7 mouse cellular contexts compared by ENCODE assay signal in the genomic region with DNA sequence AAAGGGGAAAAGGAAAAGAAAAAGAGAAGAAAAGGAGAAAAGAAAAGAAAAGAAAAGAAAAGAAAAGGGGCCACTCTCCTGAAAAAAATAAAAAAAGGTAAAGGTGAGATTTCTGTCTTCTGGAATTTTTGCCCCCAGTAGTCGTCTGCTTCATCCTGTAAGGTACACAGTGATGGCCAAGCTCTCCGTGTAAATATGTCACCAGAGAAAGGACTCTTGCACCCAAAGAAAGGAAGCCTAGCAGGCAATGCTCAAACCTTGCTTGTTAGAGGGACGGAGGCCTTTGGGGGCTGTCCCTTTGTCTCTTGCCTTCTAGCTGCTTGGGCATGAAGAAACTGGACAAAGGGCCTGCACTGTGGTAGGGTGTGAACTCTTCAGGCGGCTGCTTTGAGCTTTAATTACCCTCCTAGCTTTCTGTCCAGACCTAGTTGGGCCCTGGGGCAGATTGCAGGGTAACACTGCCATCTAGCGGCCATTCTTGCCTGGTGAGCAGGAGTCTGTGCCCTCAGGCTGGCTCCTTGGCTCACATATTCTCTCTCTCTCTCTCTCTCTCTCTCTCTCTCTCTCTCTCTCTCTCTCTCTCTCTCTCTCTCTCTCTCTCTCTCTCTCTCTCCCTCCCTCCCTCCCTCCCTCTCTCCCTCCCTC.
A peak's percentile ranks its signal among the peaks of the same experiment; 100 is the strongest.
DNase-seq lines count a peak whose midpoint lies in the region; ATAC-seq lines count a peak whose summit lies in the region.

No protein-coding gene starts in this region.

- H3K9me3 ChIP-seq in embryonic facial prominence, embryonic 10.5 days, result no peaks in the 10 kb centered on the region
- no peaks in the 10 kb centered on the region for H3K9me3 ChIP-seq in limb, embryonic 11.5 days (ENCODE audit: control insufficient read depth, low read length)
- H3K9me3 ChIP-seq in midbrain, embryonic 16.5 days (replicated peaks; ENCODE audit: control insufficient read depth, low read length, poor library complexity, severe bottlenecking), result no peaks in the 10 kb centered on the region

- H3K4me3 ChIP-seq in embryonic facial prominence, embryonic 10.5 days, result no peak overlapping the region
- no peak overlapping the region for H3K4me3 ChIP-seq in limb, embryonic 11.5 days (ENCODE audit: low read depth, low read length)
- no peak overlapping the region for H3K4me3 ChIP-seq in midbrain, embryonic 16.5 days (ENCODE audit: low read depth, low read length)

- ATAC-seq in limb, embryonic 11.5 days (ENCODE audit: insufficient number of reproducible peaks, low FRiP score, low TSS enrichment, low read depth), result peak; percentile 94
- ATAC-seq in midbrain, embryonic 16.5 days, result peak; percentile 97

- DNase-seq in adrenal gland, postnatal 14 days, result peak; percentile 90
- peak; percentile 91 for DNase-seq in embryonic facial prominence, embryonic 10.5 days (ENCODE audit: low spot score)
- DNase-seq in heart, adult 18-20 months, result peak; percentile 72 to 89
- peak; percentile 82 for DNase-seq in kidney, adult 18-20 months
- peak; percentile 96 for DNase-seq in limb, embryonic 11.5 days (ENCODE audit: low spot score)
- DNase-seq in spleen, postnatal 10 days (ENCODE audit: low spot score in 2 of 2), result peak; percentile 54 to 83

- H3K4me1 ChIP-seq in embryonic facial prominence, embryonic 10.5 days, result peaks cover 15% of the 10 kb centered on the region
- no peaks in the 10 kb centered on the region for H3K4me1 ChIP-seq in limb, embryonic 11.5 days (ENCODE audit: control insufficient read depth, insufficient read depth, low read length)
- peaks cover 7% of the 10 kb centered on the region; the same call in 1 of the 2 replicates for H3K4me1 ChIP-seq in midbrain, embryonic 16.5 days (ENCODE audit: control insufficient read depth, insufficient read depth, low read length)

- no peak overlapping the region for H3K9ac ChIP-seq in limb, embryonic 11.5 days (ENCODE audit: low read length)
- peak overlapping the region; percentile 8; the same call in 1 of the 2 replicates for H3K9ac ChIP-seq in midbrain, embryonic 16.5 days (ENCODE audit: low read depth, low read length)

- WGBS in embryonic facial prominence, embryonic 10.5 days, result 5% methylated on average over 5 of the region's 5 CpGs
- WGBS in limb, embryonic 11.5 days, result 11% methylated on average over 5 of the region's 5 CpGs
- WGBS in midbrain, embryonic 16.5 days, result 1% methylated on average over 5 of the region's 5 CpGs

- H3K36me3 ChIP-seq in embryonic facial prominence, embryonic 10.5 days (replicated peaks), result no peaks in the 10 kb centered on the region
- no peaks in the 10 kb centered on the region for H3K36me3 ChIP-seq in limb, embryonic 11.5 days (ENCODE audit: control insufficient read depth, insufficient read depth, low read length)
- no peaks in the 10 kb centered on the region for H3K36me3 ChIP-seq in midbrain, embryonic 16.5 days (ENCODE audit: control insufficient read depth, insufficient read depth, low read length)

- H3K27ac ChIP-seq in embryonic facial prominence, embryonic 10.5 days (replicated peaks), result peak overlapping the region; percentile 75
- no peak overlapping the region for H3K27ac ChIP-seq in limb, embryonic 11.5 days (replicated peaks; ENCODE audit: low read depth, low read length)
- H3K27ac ChIP-seq in midbrain, embryonic 16.5 days (ENCODE audit: low read length), result 0 out of 2 replicates have a peak overlapping the region, but pooled peaks have one; percentile 23

- H3K27me3 ChIP-seq in embryonic facial prominence, embryonic 10.5 days (replicated peaks; ENCODE audit: low read depth, poor library complexity, severe bottlenecking), result no peaks in the 10 kb centered on the region
- no peaks in the 10 kb centered on the region for H3K27me3 ChIP-seq in limb, embryonic 11.5 days (ENCODE audit: control insufficient read depth, insufficient read depth, low read length)
- no peaks in the 10 kb centered on the region for H3K27me3 ChIP-seq in midbrain, embryonic 16.5 days (ENCODE audit: control insufficient read depth, insufficient read depth, low read depth, low read length)

- H3K4me2 ChIP-seq in limb, embryonic 11.5 days (ENCODE audit: low read depth, severe bottlenecking), result no peak overlapping the region
- H3K4me2 ChIP-seq in midbrain, embryonic 16.5 days (ENCODE audit: low read length), result peak overlapping the region; percentile 29
